Mouse (Mus musculus) intestine, embryonic 14.5 days (tissue): ENCODE measurements around the gene Ncbp3. TPM values are rescaled to one million over a fixed set of nuclear protein-coding genes. Genes with fewer than 3 reads are reported as not detected.
"Not testable (repeated sequence)": the region's sequence is repeated elsewhere in the genome, so short reads cannot be mapped to it uniquely, and the experiment has no call there.

Source experiments
- ATAC-seq: fragments of 200-750 bp; cut with Nextera tagmentation; replicated peaks from 2 replicates; pipeline ENCODE4 v1.8.0; 2017; ENCODE audit warnings: low read depth, moderate number of reproducible peaks, moderate TSS enrichment, moderate library complexity; ENCODE audit not compliant: low FRiP score, low TSS enrichment
- DNase-seq: peaks from one replicate; pipeline ENCODE4 v3.0.0-alpha.2; 2018; ENCODE audit warnings: low spot score
- H3K27ac ChIP-seq: fragments of 300-500 bp; sonication (generic); 2 replicates; pipeline ENCODE4 v1.5.1; 2014; ENCODE audit warnings: low read depth, mild to moderate bottlenecking, control low read depth
- H3K27me3 ChIP-seq: fragments of 300-500 bp; sonication (generic); replicated peaks from 2 replicates; pipeline ENCODE4 v1.6.1; 2014; ENCODE audit warnings: low read length, control low read depth; ENCODE audit not compliant: control insufficient read depth, insufficient read depth
- H3K36me3 ChIP-seq: fragments of 300-500 bp; sonication (generic); 2 replicates; pipeline ENCODE4 v1.6.1; 2014; ENCODE audit warnings: low read length, control low read depth; ENCODE audit not compliant: control insufficient read depth, insufficient read depth
- H3K4me1 ChIP-seq: fragments of 300-500 bp; sonication (generic); replicated peaks from 2 replicates; pipeline ENCODE4 v1.6.1; 2014; ENCODE audit warnings: low read length, control low read depth, mixed read lengths; ENCODE audit not compliant: control insufficient read depth, insufficient read depth
- H3K4me2 ChIP-seq: fragments of 300-500 bp; sonication (generic); 2 replicates; pipeline ENCODE4 v1.6.1; 2014; ENCODE audit warnings: low read length
- H3K4me3 ChIP-seq: fragments of 300-500 bp; sonication (generic); 2 replicates; pipeline ENCODE4 v1.5.1; 2014; ENCODE audit warnings: low read depth, low read length, control low read depth, mixed read lengths
- H3K9ac ChIP-seq: fragments of 300-500 bp; sonication (generic); 2 replicates; pipeline ENCODE4 v1.6.1; 2014; ENCODE audit warnings: mild to moderate bottlenecking, low read length
- H3K9me3 ChIP-seq: fragments of 300-500 bp; sonication (generic); 2 replicates; pipeline ENCODE4 v1.6.1; 2016; ENCODE audit warnings: low read length, control low read depth; ENCODE audit not compliant: control insufficient read depth
- WGBS: fragments of 180-500 bp; shearing (Covaris S2); extraction: QIAGEN DNeasy Blood & Tissue Kit; methylation state at CpG from one replicate; pipeline ENCODE4 v1.1.7; 2014; 5-methylcytosine and 5-hydroxymethylcytosine counted together
- polyA plus RNA-seq: library from polyadenylated mRNA; unstranded; fragments of >200 nt; fragmentation: Nextera tagmentation; extraction: Ambion mirVana; gene quantifications from 2 replicates; pipeline ENCODE4 v1.2.1, GENCODE M21; 2014

The Ncbp3 gene
- polyA plus RNA-seq, 1 experiment from 2014 or later = 10.0 TPM

- ATAC-seq = no peak
- 72% methylated on average over 14 of the region's 14 CpGs for WGBS
- Histone ChIP-seq H3K4me1 (no peaks in the 10 kb centered on the region), H3K36me3 (no peaks in the 10 kb centered on the region), H3K27me3 (no peaks in the 10 kb centered on the region), H3K4me2 (no peak overlapping the region), H3K9ac (no peak overlapping the region), H3K4me3 (no peak overlapping the region), H3K9me3 (no peaks in the 10 kb centered on the region), H3K27ac (no peak overlapping the region)
- DNase-seq = no peak
These were observed 52.6 kb downstream of the Ncbp3 start for GRCm38 (mm10) chr11:73099976-73100750.

GRCm38 (mm10) chr11:73101308-73101707 is 53.7 kb downstream of the Ncbp3 start:
- Histone ChIP-seq H3K4me1 (no peaks in the 10 kb centered on the region), H3K4me2 (no peak overlapping the region), H3K27ac (no peak overlapping the region), H3K36me3 (no peaks in the 10 kb centered on the region), H3K4me3 (no peak overlapping the region), H3K9ac (no peak overlapping the region), H3K9me3 (no peaks in the 10 kb centered on the region), H3K27me3 (no peaks in the 10 kb centered on the region)
- no peak for ATAC-seq
- DNase-seq = no peak
- WGBS = 72% methylated on average over 4 of the region's 4 CpGs

- H3K27ac ChIP-seq = no peak overlapping the region
- no peaks in the 10 kb centered on the region for H3K9me3 ChIP-seq
- no peaks in the 10 kb centered on the region for H3K36me3 ChIP-seq
- H3K27me3 ChIP-seq = no peaks in the 10 kb centered on the region
- ATAC-seq (no peak), DNase-seq (no peak)
- H3K4me1 ChIP-seq = no peaks in the 10 kb centered on the region
- WGBS = 62% methylated on average over 3 of the region's 3 CpGs
- no peak overlapping the region for H3K4me3 ChIP-seq
- no peak overlapping the region for H3K9ac ChIP-seq
- H3K4me2 ChIP-seq = no peak overlapping the region
These were observed 57.7 kb downstream of the Ncbp3 start for GRCm38 (mm10) chr11:73105246-73105645.

GRCm38 (mm10) chr11:73107358-73107757 is 59.8 kb downstream of the Ncbp3 start:
- 39% methylated on average over 3 of the region's 3 CpGs for WGBS
- H3K9ac ChIP-seq, DNase-seq, H3K4me2 ChIP-seq, H3K27me3 ChIP-seq, H3K27ac ChIP-seq, H3K4me3 ChIP-seq, ATAC-seq, H3K4me1 ChIP-seq, H3K9me3 ChIP-seq, H3K36me3 ChIP-seq: not testable (repeated sequence)

GRCm38 (mm10) chr11:73108195-73108897 is 60.8 kb downstream of the Ncbp3 start:
- WGBS = 69% methylated on average over 5 of the region's 5 CpGs
- no peaks in the 10 kb centered on the region for H3K27me3 ChIP-seq

GRCm38 (mm10) chr11:73108898-73109625 is 61.5 kb downstream of the Ncbp3 start:
- Histone ChIP-seq H3K36me3 (no peaks in the 10 kb centered on the region), H3K4me1 (no peaks in the 10 kb centered on the region), H3K9ac (no peak overlapping the region), H3K27me3 (no peaks in the 10 kb centered on the region), H3K27ac (no peak overlapping the region), H3K4me2 (no peak overlapping the region), H3K9me3 (no peaks in the 10 kb centered on the region), H3K4me3 (no peak overlapping the region)
- 70% methylated on average over 14 of the region's 14 CpGs for WGBS
- ATAC-seq = no peak
- DNase-seq = no peak

More at GRCm38 (mm10) chr11:73108195-73108897, 60.8 kb downstream of the Ncbp3 start:
- H3K9me3 ChIP-seq = no peaks in the 10 kb centered on the region
- H3K27ac ChIP-seq = no peak overlapping the region
- H3K4me2 ChIP-seq = no peak overlapping the region
- DNase-seq (no peak), ATAC-seq (no peak)
- no peaks in the 10 kb centered on the region for H3K36me3 ChIP-seq
- H3K4me3 ChIP-seq = no peak overlapping the region
- no peak overlapping the region for H3K9ac ChIP-seq
- H3K4me1 ChIP-seq = no peaks in the 10 kb centered on the region

GRCm38 (mm10) chr11:73109941-73110340 is 62.4 kb downstream of the Ncbp3 start:
- WGBS = 85% methylated on average over 3 of the region's 3 CpGs
- no peak overlapping the region for H3K9ac ChIP-seq
- H3K4me1 ChIP-seq = no peaks in the 10 kb centered on the region
- H3K27me3 ChIP-seq = no peaks in the 10 kb centered on the region
- H3K9me3 ChIP-seq = no peaks in the 10 kb centered on the region
- H3K27ac ChIP-seq = no peak overlapping the region
- H3K4me3 ChIP-seq = no peak overlapping the region
- DNase-seq (no peak), ATAC-seq (no peak)
- H3K36me3 ChIP-seq = no peaks in the 10 kb centered on the region
- H3K4me2 ChIP-seq = no peak overlapping the region

GRCm38 (mm10) chr11:73111414-73111813 is 63.8 kb downstream of the Ncbp3 start:
- WGBS = 65% methylated on average over 6 of the region's 6 CpGs
- no peak for ATAC-seq
- no peak for DNase-seq

More at GRCm38 (mm10) chr11:73111414-73111813, 63.8 kb downstream of the Ncbp3 start:
- no peaks in the 10 kb centered on the region for H3K36me3 ChIP-seq
- no peak overlapping the region for H3K27ac ChIP-seq
- H3K27me3 ChIP-seq = no peaks in the 10 kb centered on the region
- no peak overlapping the region for H3K9ac ChIP-seq
- H3K4me2 ChIP-seq = no peak overlapping the region
- no peak overlapping the region for H3K4me3 ChIP-seq
- no peaks in the 10 kb centered on the region for H3K9me3 ChIP-seq
- H3K4me1 ChIP-seq = no peaks in the 10 kb centered on the region
